Mouse (Mus musculus): ENCODE data around the gene Hypk. TPM values are rescaled to one million over a fixed set of nuclear protein-coding genes. Genes with fewer than 3 reads are reported as not detected.
A peak's percentile ranks its signal among the peaks of the same experiment; 100 is the strongest.

Hypk gene
- polyA plus RNA-seq (2012; fragmentation: generic; extraction: Trizol), result 26.4 TPM

DNA sequence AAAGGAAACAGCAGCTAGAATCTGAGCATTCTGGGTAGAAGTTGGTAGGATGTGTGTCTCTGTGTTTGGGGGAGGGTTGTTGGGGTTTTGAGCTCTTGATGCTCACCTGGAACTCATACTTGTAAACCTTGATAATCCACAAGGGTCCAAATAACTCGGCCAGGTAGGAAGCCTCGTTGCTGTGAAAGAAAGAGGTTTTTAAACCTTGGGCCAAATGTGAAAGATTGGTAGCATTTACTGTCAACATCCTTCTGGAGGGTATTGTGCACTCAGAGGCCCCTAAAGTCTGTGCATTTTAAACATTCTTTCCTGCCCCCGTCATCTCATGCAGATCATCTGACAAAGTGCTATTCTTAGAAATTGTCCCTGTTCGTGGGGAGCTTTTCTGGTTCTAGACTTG is at the start of gene Hypk:
Hypk (plus strand) TSS at position 301 of the 400 bp plus-strand sequence.
- Histone ChIP-seq H3K27me3 (ENCODE audit: control insufficient read depth, insufficient read depth, insufficient read length) (no peaks in the 10 kb centered on the region), H3K4me2 (ENCODE audit: low read depth) (peak within 1 kb of the TSS; percentile 62), H3ac (ENCODE audit: control insufficient read depth, insufficient read length) (no peak within 1 kb of the TSS), H3K36me3 (ENCODE audit: control insufficient read depth, insufficient read depth) (peaks cover 18% of the 10 kb centered on the region), H3K79me2 (ENCODE audit: control insufficient read depth, insufficient read depth) (peaks cover 44% of the 10 kb centered on the region), H3K4me3 (no peak within 1 kb of the TSS)
- TF ChIP-seq USF1 (IDR thresholded peaks at IDR 0.05; ENCODE audit: low read depth), result no peak
- TF ChIP-seq SRF (IDR thresholded peaks at IDR 0.05; ENCODE audit: control insufficient read depth, insufficient read length, low read depth), result no peak
- no peak for TF ChIP-seq E2F4 (IDR thresholded peaks at IDR 0.05; ENCODE audit: insufficient read depth)
- no peak for TF ChIP-seq POLR2AphosphoS2 (IDR thresholded peaks at IDR 0.05; ENCODE audit: insufficient read length, low read depth)
- TF ChIP-seq CEBPB (IDR thresholded peaks at IDR 0.05; ENCODE audit: insufficient read depth, poor library complexity, severe bottlenecking), result no peak
- no peak for TF ChIP-seq MYOD1 (IDR thresholded peaks at IDR 0.05; ENCODE audit: control insufficient read depth in 1 of 3, insufficient read length in 2 of 3, low read depth in 2 of 3)
- no peak for TF ChIP-seq MAX (IDR thresholded peaks at IDR 0.05; ENCODE audit: low read depth)
- no peak for TF ChIP-seq POLR2A (IDR thresholded peaks at IDR 0.05; ENCODE audit: insufficient read length, low read depth)
- TF ChIP-seq TCF12 (IDR thresholded peaks at IDR 0.05; ENCODE audit: insufficient read depth, poor library complexity, severe bottlenecking), result no peak
- TF ChIP-seq TCF3 (IDR thresholded peaks at IDR 0.05; ENCODE audit: insufficient read length, low read depth), result no peak

DNA sequence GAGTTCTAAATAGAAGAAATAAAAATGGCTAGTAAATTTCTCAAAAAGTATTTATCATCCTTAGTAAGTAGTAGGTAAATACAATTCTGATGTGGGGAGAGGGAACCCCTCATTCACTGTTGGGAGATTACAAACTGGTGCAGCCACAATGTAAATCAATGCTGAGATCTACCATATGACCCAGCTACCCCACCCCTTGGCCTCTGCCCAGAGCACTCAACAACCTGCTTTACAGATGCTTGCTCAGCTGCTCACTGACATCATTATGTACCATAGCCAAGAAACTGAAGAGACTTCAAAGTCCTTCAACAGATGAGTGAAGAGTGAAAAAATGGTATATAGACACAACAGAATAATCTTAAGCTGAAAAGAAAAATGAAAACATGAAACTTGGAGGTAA is 49.8 kb upstream of the Hypk start:
- Histone ChIP-seq H3ac (ENCODE audit: control insufficient read depth, insufficient read length) (no peak overlapping the region), H3K27me3 (ENCODE audit: control insufficient read depth, insufficient read depth, insufficient read length) (no peaks in the 10 kb centered on the region), H3K4me2 (ENCODE audit: low read depth) (no peak overlapping the region), H3K36me3 (ENCODE audit: control insufficient read depth, insufficient read depth) (no peaks in the 10 kb centered on the region), H3K79me2 (ENCODE audit: control insufficient read depth, insufficient read depth) (no peaks in the 10 kb centered on the region), H3K4me3 (no peak overlapping the region)
- no peak for TF ChIP-seq MYOG (IDR thresholded peaks at IDR 0.05; ENCODE audit: control insufficient read depth in 1 of 3, insufficient read depth in 1 of 3, insufficient read length in 2 of 3, low read depth in 2 of 3)
- peak in 2 of 3 experiments; percentile 1 to 29 for TF ChIP-seq MYOD1 (IDR thresholded peaks at IDR 0.05; ENCODE audit: control insufficient read depth in 1 of 3, insufficient read length in 2 of 3, low read depth in 2 of 3)

DNA sequence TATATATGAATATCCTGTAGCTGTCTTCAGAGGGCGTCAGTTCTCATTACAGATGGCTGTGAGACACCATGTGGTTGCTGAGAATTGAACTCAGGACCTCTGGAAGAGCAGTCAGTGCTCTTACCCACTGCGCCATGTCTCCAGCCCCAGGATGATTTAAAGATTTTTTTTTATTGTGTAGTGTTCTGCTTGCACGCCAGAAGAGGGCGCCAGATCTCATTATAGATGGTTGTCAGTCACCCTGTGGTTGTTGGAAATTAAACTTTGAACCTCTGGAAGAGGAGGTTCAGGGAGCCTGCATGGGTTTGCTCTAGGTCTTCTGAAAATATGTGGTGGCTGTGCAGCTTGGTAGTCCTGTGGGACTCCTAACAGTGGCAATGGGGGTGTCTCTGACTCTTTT is 44.9 kb upstream of the Hypk start:
- no peak overlapping the region for H3K4me3 ChIP-seq

DNA sequence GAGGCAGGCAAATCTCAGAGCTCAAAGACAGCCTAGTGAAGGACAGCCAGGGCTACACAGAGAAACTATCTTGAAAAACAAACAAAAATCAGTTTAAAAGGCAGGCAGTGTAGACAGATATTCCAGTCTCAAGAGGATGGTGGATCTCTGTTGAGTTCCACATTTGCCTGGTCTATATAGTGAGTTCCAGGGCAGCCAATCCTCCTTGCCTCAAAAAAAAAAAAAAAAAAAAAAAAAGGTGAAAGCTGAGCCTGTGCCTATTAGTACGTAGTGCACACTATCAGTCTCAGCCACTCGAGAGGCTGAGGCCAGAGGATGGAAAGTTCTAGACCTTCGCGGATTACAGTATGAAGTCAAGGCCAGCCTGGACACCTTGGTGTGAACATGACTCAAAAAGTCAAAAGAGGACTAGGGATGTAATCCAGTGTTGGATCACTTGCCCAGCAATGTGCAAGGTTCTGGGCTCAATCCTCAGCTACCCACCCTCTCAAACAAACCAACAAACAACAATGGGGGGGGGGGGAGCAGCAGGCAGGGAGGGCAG is 40.2 kb upstream of the Hypk start:
- Histone ChIP-seq H3K27me3 (ENCODE audit: control insufficient read depth, insufficient read depth, insufficient read length) (no peaks in the 10 kb centered on the region), H3K36me3 (ENCODE audit: control insufficient read depth, insufficient read depth) (peaks cover 5% of the 10 kb centered on the region), H3K4me2 (ENCODE audit: low read depth) (peak overlapping the region; percentile 85), H3K79me2 (ENCODE audit: control insufficient read depth, insufficient read depth) (peaks cover 40% of the 10 kb centered on the region), H3K4me3 (peak overlapping the region; percentile 65), H3ac (ENCODE audit: control insufficient read depth, insufficient read length) (peak overlapping the region; percentile 92)
- no peak for TF ChIP-seq TCF3 (IDR thresholded peaks at IDR 0.05; ENCODE audit: insufficient read length, low read depth)
- TF ChIP-seq SRF (IDR thresholded peaks at IDR 0.05; ENCODE audit: control insufficient read depth, insufficient read length, low read depth), result no peak
- TF ChIP-seq E2F4 (IDR thresholded peaks at IDR 0.05; ENCODE audit: insufficient read depth), result no peak
- no peak for TF ChIP-seq USF1 (IDR thresholded peaks at IDR 0.05; ENCODE audit: low read depth)
- no peak for TF ChIP-seq MYOD1 (IDR thresholded peaks at IDR 0.05; ENCODE audit: control insufficient read depth in 1 of 3, insufficient read length in 2 of 3, low read depth in 2 of 3)
- TF ChIP-seq REST (IDR thresholded peaks at IDR 0.05; ENCODE audit: insufficient read depth, insufficient read length), result no peak
- no peak for TF ChIP-seq MYOG (IDR thresholded peaks at IDR 0.05; ENCODE audit: control insufficient read depth in 1 of 3, insufficient read depth in 1 of 3, insufficient read length in 2 of 3, low read depth in 2 of 3)
- TF ChIP-seq POLR2AphosphoS2 (IDR thresholded peaks at IDR 0.05; ENCODE audit: insufficient read length, low read depth), result no peak
- TF ChIP-seq MAX (IDR thresholded peaks at IDR 0.05; ENCODE audit: low read depth), result no peak
- TF ChIP-seq POLR2A (IDR thresholded peaks at IDR 0.05; ENCODE audit: insufficient read length, low read depth), result no peak
- no peak for TF ChIP-seq TCF12 (IDR thresholded peaks at IDR 0.05; ENCODE audit: insufficient read depth, poor library complexity, severe bottlenecking)
- TF ChIP-seq CEBPB (IDR thresholded peaks at IDR 0.05; ENCODE audit: insufficient read depth, poor library complexity, severe bottlenecking), result no peak

More for the DNA sequence above, 44.9 kb upstream of the Hypk start:
- H3K27me3 ChIP-seq (ENCODE audit: control insufficient read depth, insufficient read depth, insufficient read length), result no peaks in the 10 kb centered on the region
- TF ChIP-seq POLR2A (IDR thresholded peaks at IDR 0.05; ENCODE audit: insufficient read length, low read depth), result no peak
- no peak for TF ChIP-seq SRF (IDR thresholded peaks at IDR 0.05; ENCODE audit: control insufficient read depth, insufficient read length, low read depth)
- TF ChIP-seq E2F4 (IDR thresholded peaks at IDR 0.05; ENCODE audit: insufficient read depth), result no peak
- no peak for TF ChIP-seq CEBPB (IDR thresholded peaks at IDR 0.05; ENCODE audit: insufficient read depth, poor library complexity, severe bottlenecking)
- no peak for TF ChIP-seq TCF3 (IDR thresholded peaks at IDR 0.05; ENCODE audit: insufficient read length, low read depth)
- TF ChIP-seq MYOD1 (IDR thresholded peaks at IDR 0.05; ENCODE audit: control insufficient read depth in 1 of 3, insufficient read length in 2 of 3, low read depth in 2 of 3), result no peak
- no peak for TF ChIP-seq USF1 (IDR thresholded peaks at IDR 0.05; ENCODE audit: low read depth)
- TF ChIP-seq TCF12 (IDR thresholded peaks at IDR 0.05; ENCODE audit: insufficient read depth, poor library complexity, severe bottlenecking), result no peak
- TF ChIP-seq MAX (IDR thresholded peaks at IDR 0.05; ENCODE audit: low read depth), result no peak
- no peak for TF ChIP-seq POLR2AphosphoS2 (IDR thresholded peaks at IDR 0.05; ENCODE audit: insufficient read length, low read depth)
- no peak for TF ChIP-seq MYOG (IDR thresholded peaks at IDR 0.05; ENCODE audit: control insufficient read depth in 1 of 3, insufficient read depth in 1 of 3, insufficient read length in 2 of 3, low read depth in 2 of 3)
- no peak for TF ChIP-seq REST (IDR thresholded peaks at IDR 0.05; ENCODE audit: insufficient read depth, insufficient read length)
- no peak overlapping the region for H3K4me2 ChIP-seq (ENCODE audit: low read depth)
- H3K36me3 ChIP-seq (ENCODE audit: control insufficient read depth, insufficient read depth), result no peaks in the 10 kb centered on the region
- no peaks in the 10 kb centered on the region for H3K79me2 ChIP-seq (ENCODE audit: control insufficient read depth, insufficient read depth)
- H3ac ChIP-seq (ENCODE audit: control insufficient read depth, insufficient read length), result no peak overlapping the region

Measured in myocyte (in vitro differentiated cells).